Mouse (Mus musculus) stomach, embryonic 16.5 days (tissue): ENCODE data around the gene Asb5. TPM values are rescaled to one million over a fixed set of nuclear protein-coding genes. Genes with fewer than 3 reads are reported as not detected.

Experiments used
- ATAC-seq: fragments of 200-750 bp; cut with Nextera tagmentation; 2 replicates; pipeline ENCODE4 v1.8.0; 2017; ENCODE audit warnings: moderate number of reproducible peaks, moderate TSS enrichment; ENCODE audit not compliant: insufficient read depth, low FRiP score
- H3K27ac ChIP-seq: fragments of 300-500 bp; sonication (generic); 2 replicates; pipeline ENCODE4 v1.5.1; 2014; ENCODE audit warnings: low read length
- H3K27me3 ChIP-seq: fragments of 300-500 bp; sonication (generic); 2 replicates; pipeline ENCODE4 v1.6.1; 2014; ENCODE audit warnings: low read length, control low read depth, mixed read lengths; ENCODE audit not compliant: control insufficient read depth, insufficient read depth
- H3K36me3 ChIP-seq: fragments of 300-500 bp; sonication (generic); 2 replicates; pipeline ENCODE4 v1.6.1; 2014; ENCODE audit warnings: low read length; ENCODE audit not compliant: control insufficient read depth, insufficient read depth
- H3K4me1 ChIP-seq: fragments of 300-500 bp; sonication (generic); 2 replicates; pipeline ENCODE4 v1.6.1; 2014; ENCODE audit warnings: low read length, control low read depth, mixed read lengths; ENCODE audit not compliant: control insufficient read depth, insufficient read depth
- H3K4me2 ChIP-seq: fragments of 300-500 bp; sonication (generic); 2 replicates; pipeline ENCODE4 v1.6.1; 2014; ENCODE audit warnings: low read depth, low read length, mixed read lengths
- H3K4me3 ChIP-seq: fragments of 300-500 bp; sonication (generic); replicated peaks from 2 replicates; pipeline ENCODE4 v1.5.1; 2014; ENCODE audit warnings: mild to moderate bottlenecking, low read length
- H3K9ac ChIP-seq: fragments of 300-500 bp; sonication (generic); 2 replicates; pipeline ENCODE4 v1.6.1; 2014; ENCODE audit warnings: low read length
- H3K9me3 ChIP-seq: fragments of 300-500 bp; sonication (generic); replicated peaks from 2 replicates; pipeline ENCODE4 v1.6.1; 2016; ENCODE audit warnings: low read length, control low read depth; ENCODE audit not compliant: control insufficient read depth
- WGBS: fragments of 180-500 bp; shearing (Covaris S2); extraction: QIAGEN DNeasy Blood & Tissue Kit; methylation state at CpG from one replicate; pipeline ENCODE4 v1.1.7; 2014; 5-methylcytosine and 5-hydroxymethylcytosine counted together
- polyA plus RNA-seq: library from polyadenylated mRNA; unstranded; fragments of >200 nt; fragmentation: Nextera tagmentation; extraction: Ambion mirVana; gene quantifications from 2 replicates; pipeline ENCODE4 v1.2.1, GENCODE M21; 2015

Asb5 gene
- polyA plus RNA-seq = 3.6 and 4.4 TPM in 2 replicates

- Histone ChIP-seq H3K9ac (peak within 1 kb of the TSS; percentile 92), H3K4me2 (peak within 1 kb of the TSS; percentile 65), H3K9me3 (no peaks in the 10 kb centered on the region), H3K36me3 (0 out of 2 replicates have a peak, but pooled peaks cover 4% of the 10 kb centered on the region), H3K4me1 (peaks cover 13% of the 10 kb centered on the region; the same call in 1 of the 2 replicates), H3K4me3 (peak within 1 kb of the TSS; percentile 96), H3K27ac (peak within 1 kb of the TSS; percentile 90), H3K27me3 (no peaks in the 10 kb centered on the region)
- peak; percentile 97 for ATAC-seq
- under 1% methylated on average over 89 of the region's 89 CpGs for WGBS
Measured at GRCm38 (mm10) chr8:54529382-54530296, at the start of gene Asb5, which contains the start of gene Spcs3. Gene Asb5 (plus strand): TSS chr8:54529580. Gene Spcs3 (minus strand): TSS chr8:54529998.

DNA sequence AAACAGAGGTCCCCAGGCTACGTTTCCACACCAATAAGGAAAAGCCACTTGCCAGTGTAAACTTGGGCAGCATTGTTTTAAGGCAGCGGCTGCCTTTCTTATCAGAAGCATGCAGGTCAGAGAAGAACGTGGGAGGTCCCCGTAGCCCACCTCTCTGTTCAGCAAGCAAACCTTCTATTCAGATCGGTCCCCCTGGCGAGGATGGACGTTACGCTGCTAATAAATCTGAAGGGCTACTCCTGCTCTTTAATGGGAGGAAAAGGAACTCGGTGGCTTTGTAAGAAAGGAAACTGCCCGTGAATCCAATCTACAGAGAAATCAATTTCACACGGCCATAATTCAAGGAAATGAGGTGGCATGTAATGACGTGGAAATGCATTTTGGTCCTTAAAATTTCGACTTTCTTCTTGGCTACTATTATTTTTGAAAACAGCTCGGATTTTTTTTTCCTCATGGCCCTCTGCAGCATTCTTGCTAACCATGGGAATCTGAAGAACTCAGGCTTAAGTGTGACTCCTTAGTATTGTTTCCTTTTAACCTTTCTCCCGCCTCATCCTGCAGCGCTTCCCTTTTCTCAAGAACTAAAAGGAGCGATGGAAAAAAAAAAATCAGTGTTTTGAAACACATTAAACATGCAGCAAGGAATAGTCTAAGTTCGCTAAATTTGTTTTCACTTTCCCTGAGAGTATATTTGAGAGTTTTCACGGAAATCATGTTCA is 42.7 kb upstream of the Asb5 start:
- no peaks in the 10 kb centered on the region; the same call in 1 of the 2 replicates for H3K27me3 ChIP-seq
- no peak overlapping the region for H3K27ac ChIP-seq
- H3K9me3 ChIP-seq = no peaks in the 10 kb centered on the region
- H3K4me1 ChIP-seq = no peaks in the 10 kb centered on the region
- 0 out of 2 replicates have a peak overlapping the region, but pooled peaks have one; percentile 14 for H3K4me3 ChIP-seq
- H3K9ac ChIP-seq = no peak overlapping the region
- H3K4me2 ChIP-seq = peak overlapping the region; percentile 30
- 39% methylated on average over 19 of the region's 19 CpGs for WGBS
- no peak for ATAC-seq
- no peaks in the 10 kb centered on the region for H3K36me3 ChIP-seq

DNA sequence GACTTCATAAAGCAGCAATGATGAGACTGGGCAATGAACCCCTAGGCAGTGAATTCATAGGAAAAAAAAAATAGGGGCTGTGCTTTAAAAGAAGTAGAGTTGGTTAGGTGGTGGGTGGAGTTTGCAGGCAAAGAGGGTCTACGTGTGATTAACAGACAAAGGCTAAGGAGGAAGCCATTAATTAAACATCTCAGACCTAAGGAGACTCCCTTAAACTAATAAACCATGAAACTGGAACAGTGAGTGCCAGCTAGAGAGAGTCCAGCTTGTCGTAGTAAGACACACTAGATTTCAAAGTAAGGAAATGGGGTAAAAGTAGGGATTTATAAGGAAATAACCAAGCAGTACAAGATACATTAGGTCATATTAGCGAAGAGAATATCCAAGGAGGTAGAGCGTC is 40.9 kb upstream of the Asb5 start:
- 73% methylated on average over 4 of the region's 4 CpGs for WGBS
- H3K9ac ChIP-seq = no peak overlapping the region
- no peak overlapping the region for H3K4me2 ChIP-seq
- H3K27me3 ChIP-seq = no peaks in the 10 kb centered on the region; the same call in 1 of the 2 replicates
- H3K36me3 ChIP-seq = no peaks in the 10 kb centered on the region
- no peak for ATAC-seq
- H3K27ac ChIP-seq = no peak overlapping the region
- no peak overlapping the region for H3K4me3 ChIP-seq
- H3K4me1 ChIP-seq = no peaks in the 10 kb centered on the region
- no peaks in the 10 kb centered on the region for H3K9me3 ChIP-seq

DNA sequence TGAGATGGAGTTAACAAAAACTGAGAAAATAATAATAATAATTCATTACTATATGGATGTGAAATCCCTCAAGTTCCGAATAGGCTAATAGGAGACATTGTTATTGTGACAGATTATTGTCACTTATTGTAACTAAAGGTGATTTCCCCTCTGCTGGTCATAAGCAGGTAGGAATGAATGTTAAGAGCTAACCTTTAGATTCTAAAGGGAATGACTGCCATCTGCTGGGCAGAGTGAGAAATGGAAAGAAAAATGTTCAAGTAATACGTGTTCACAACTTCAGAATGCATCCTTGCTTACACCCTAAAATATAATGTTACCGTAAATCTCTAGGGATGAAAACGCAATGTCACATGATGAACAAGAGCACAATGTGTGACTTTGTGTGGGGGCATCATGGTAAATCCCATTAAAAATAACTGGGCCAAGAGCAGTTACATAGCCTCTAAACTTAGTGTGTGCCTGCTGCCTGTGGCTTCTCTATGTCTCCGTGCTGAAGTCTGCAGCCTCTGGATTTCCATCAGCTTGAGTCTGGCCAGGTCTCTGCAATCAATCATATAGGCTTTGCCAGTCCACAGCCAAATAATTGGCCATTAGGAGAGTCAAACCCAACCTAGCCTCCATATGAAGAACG is 38.2 kb upstream of the Asb5 start:
- no peak overlapping the region for H3K4me2 ChIP-seq
- 15% methylated on average over 6 of the region's 6 CpGs for WGBS
- no peaks in the 10 kb centered on the region for H3K36me3 ChIP-seq
- H3K27me3 ChIP-seq = no peaks in the 10 kb centered on the region; the same call in 1 of the 2 replicates
- H3K27ac ChIP-seq = no peak overlapping the region
- H3K9ac ChIP-seq = no peak overlapping the region
- H3K9me3 ChIP-seq = no peaks in the 10 kb centered on the region
- ATAC-seq = no peak
- H3K4me3 ChIP-seq = no peak overlapping the region
- H3K4me1 ChIP-seq = no peaks in the 10 kb centered on the region

DNA sequence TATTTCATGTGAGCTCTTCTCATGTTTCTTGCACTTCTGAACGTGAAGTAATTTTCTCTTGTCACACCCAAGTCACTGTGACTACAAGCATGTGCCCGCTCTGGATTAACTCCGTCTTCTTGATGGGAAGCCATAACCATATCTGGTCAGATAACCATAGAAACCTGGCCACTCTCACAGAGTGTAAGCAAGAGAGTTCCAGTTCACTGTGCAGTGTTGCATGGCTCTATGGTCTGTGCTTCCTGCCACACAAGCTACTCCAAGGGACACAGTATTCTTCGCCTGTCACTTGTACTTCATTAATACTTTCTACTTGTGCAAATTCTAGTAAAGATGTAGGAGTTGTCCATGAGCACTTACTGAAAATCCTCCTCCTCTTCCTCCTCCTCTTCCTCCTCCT is 37.4 kb upstream of the Asb5 start:
- Histone ChIP-seq H3K4me1 (no peaks in the 10 kb centered on the region), H3K36me3 (no peaks in the 10 kb centered on the region), H3K27ac (no peak overlapping the region), H3K27me3 (no peaks in the 10 kb centered on the region; the same call in 1 of the 2 replicates), H3K4me2 (no peak overlapping the region), H3K4me3 (no peak overlapping the region), H3K9me3 (no peaks in the 10 kb centered on the region), H3K9ac (no peak overlapping the region)
- WGBS = 74% methylated on average over 4 of the region's 4 CpGs
- no peak for ATAC-seq

- no peaks in the 10 kb centered on the region for H3K9me3 ChIP-seq
- H3K4me2 ChIP-seq = no peak overlapping the region
- no peak overlapping the region for H3K27ac ChIP-seq
- H3K27me3 ChIP-seq = no peaks in the 10 kb centered on the region; the same call in 1 of the 2 replicates
- no peaks in the 10 kb centered on the region for H3K4me1 ChIP-seq
- ATAC-seq = no peak
- no peaks in the 10 kb centered on the region for H3K36me3 ChIP-seq
- H3K9ac ChIP-seq = no peak overlapping the region
- WGBS = 13% methylated on average over 6 of the region's 6 CpGs
- H3K4me3 ChIP-seq = no peak overlapping the region
Measured at GRCm38 (mm10) chr8:54493110-54493509, 36.3 kb upstream of the Asb5 start.

DNA sequence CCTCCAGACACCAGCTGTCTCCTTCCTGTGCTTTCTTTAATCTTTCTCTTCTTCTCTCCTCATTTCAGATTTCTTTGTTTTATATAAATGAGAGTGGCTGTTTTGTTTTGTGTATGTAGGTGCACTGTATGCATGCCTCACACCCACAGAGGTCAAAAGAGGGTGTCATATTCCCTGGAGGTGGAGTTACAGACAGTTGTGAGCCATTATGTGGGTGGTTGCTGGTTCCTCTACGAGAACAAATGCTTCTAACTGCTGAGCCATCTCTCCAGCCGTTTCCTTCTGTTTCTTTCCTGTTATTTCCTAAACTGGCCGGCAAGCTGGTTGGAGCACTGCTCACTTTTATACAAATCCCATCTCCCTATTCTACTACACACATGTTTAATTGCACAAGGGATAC is 35.5 kb upstream of the Asb5 start:
- Histone ChIP-seq H3K36me3 (no peaks in the 10 kb centered on the region), H3K4me1 (no peaks in the 10 kb centered on the region), H3K4me2 (no peak overlapping the region), H3K27ac (no peak overlapping the region), H3K9ac (no peak overlapping the region), H3K27me3 (no peaks in the 10 kb centered on the region; the same call in 1 of the 2 replicates), H3K9me3 (no peaks in the 10 kb centered on the region), H3K4me3 (no peak overlapping the region)
- 35% methylated on average over 3 of the region's 3 CpGs for WGBS
- no peak for ATAC-seq

- Histone ChIP-seq H3K4me1 (no peaks in the 10 kb centered on the region), H3K36me3 (no peaks in the 10 kb centered on the region), H3K9me3 (no peaks in the 10 kb centered on the region), H3K4me2 (no peak overlapping the region), H3K4me3 (no peak overlapping the region), H3K27me3 (no peaks in the 10 kb centered on the region), H3K27ac (no peak overlapping the region), H3K9ac (no peak overlapping the region)
- WGBS = 60% methylated on average over 7 of the region's 7 CpGs
- no peak for ATAC-seq
Measured at GRCm38 (mm10) chr8:54503104-54503503, 26.3 kb upstream of the Asb5 start.
